Mouse (Mus musculus) heart, adult 2 months (tissue): ENCODE results near the gene Fgfr2. TPM values are rescaled to one million over a fixed set of nuclear protein-coding genes. Genes with fewer than 3 reads are reported as not detected.
A peak's percentile ranks its signal among the peaks of the same experiment; 100 is the strongest.

ENCODE experiments used
- DNase-seq, 2 experiments: peaks; one replicate each; pipeline ENCODE4 v3.0.0; 2021
- H3K27ac ChIP-seq: fragments of 200-600 bp; 2 replicates; pipeline ENCODE4 v1.8.1; 2022
- H3K27me3 ChIP-seq: fragments of 200-500 bp; 2 replicates; pipeline ENCODE4 v1.6.1; 2012; ENCODE audit warnings: mild to moderate bottlenecking, low read length, inconsistent platforms, mixed read lengths; ENCODE audit not compliant: control insufficient read depth, insufficient read depth
- H3K36me3 ChIP-seq: fragments of 200-500 bp; 2 replicates; pipeline ENCODE4 v1.6.1; 2012; ENCODE audit warnings: low read length, inconsistent platforms; ENCODE audit not compliant: control insufficient read depth, insufficient read depth
- H3K4me1 ChIP-seq: fragments of 200-500 bp; 2 replicates; pipeline ENCODE4 v1.6.1; 2011; ENCODE audit warnings: low read length; ENCODE audit not compliant: control insufficient read depth, insufficient read depth
- H3K4me3 ChIP-seq: fragments of 200-600 bp; 2 replicates; pipeline ENCODE4 v1.8.1; 2022
- H3K79me2 ChIP-seq: fragments of 200-500 bp; replicated peaks from 2 replicates; pipeline ENCODE4 v1.6.1; 2012; ENCODE audit warnings: mild to moderate bottlenecking, inconsistent platforms, low read length, moderate library complexity, mixed read lengths; ENCODE audit not compliant: control insufficient read depth, insufficient read depth
- H3K9ac ChIP-seq: fragments of 200-500 bp; 2 replicates; pipeline ENCODE4 v1.6.1; 2012; ENCODE audit warnings: low read depth, mild to moderate bottlenecking, control low read depth, inconsistent platforms, low read length, mixed read lengths
- CTCF ChIP-seq: fragments of 200-600 bp; IDR thresholded peaks from 2 replicates; pipeline ENCODE4 v1.8.1; 2022; ENCODE audit warnings: antibody characterized with exemption, mild to moderate bottlenecking, moderate library complexity
- EP300 ChIP-seq: fragments of 200-500 bp; IDR thresholded peaks from 2 replicates; pipeline ENCODE4 v1.6.1; 2011; ENCODE audit warnings: low read depth, low read length, control low read depth; ENCODE audit not compliant: insufficient read depth
- POLR2A ChIP-seq: fragments of 200-500 bp; IDR thresholded peaks from 2 replicates; pipeline ENCODE4 v1.6.1; 2011; ENCODE audit warnings: mild to moderate bottlenecking, low read depth, low read length, control low read depth; ENCODE audit not compliant: insufficient read depth
- WGBS: fragments of 180-500 bp; shearing (Covaris S2); methylation state at CpG from one replicate; pipeline ENCODE4 v1.1.7; 2018; 5-methylcytosine and 5-hydroxymethylcytosine counted together
- intact Hi-C: fragments of 180-260 bp; cut with DNase I; formaldehyde crosslinking; loops from one replicate; pipeline ENCODE4 v1.15.1; 2025
- polyA plus RNA-seq: library from polyadenylated mRNA; depleted of rRNA; stranded (reverse); fragments of >200 nt; gene quantifications from 2 replicates; pipeline ENCODE4 v1.2.3, GENCODE M21; 2012
- total RNA-seq, 2 experiments: library from RNA; stranded (reverse); gene quantifications; 2 replicates each; pipeline ENCODE4 v1.2.3; 2021

Fgfr2 gene
- total and polyA plus RNA-seq, 3 experiments = 1.1 to 2.0 (median 1.3) TPM

- Histone ChIP-seq H3K27me3 (no peaks in the 10 kb centered on the region), H3K27ac (no peak overlapping the region), H3K4me1 (no peaks in the 10 kb centered on the region), H3K9ac (no peak overlapping the region), H3K4me3 (no peak overlapping the region), H3K36me3 (no peaks in the 10 kb centered on the region), H3K79me2 (no peaks in the 10 kb centered on the region)
- 33% methylated on average over 1 of the region's 1 CpGs for WGBS
- no peak for DNase-seq
- intact Hi-C loops = no loop called here
- no peak for TF ChIP-seq CTCF
- no peak for TF ChIP-seq POLR2A
- no peak for TF ChIP-seq EP300
Observed at GRCm38 (mm10) chr7:131011901-131012300, 2111.2 kb downstream of the Fgfr2 start.

- H3K4me3 ChIP-seq = no peak overlapping the region
- no peaks in the 10 kb centered on the region for H3K79me2 ChIP-seq
- no peak overlapping the region for H3K9ac ChIP-seq
- TF ChIP-seq CTCF (no peak), EP300 (no peak), POLR2A (no peak)
- intact Hi-C loops = no loop called here
- WGBS = 64% methylated on average over 5 of the region's 5 CpGs
- no peaks in the 10 kb centered on the region for H3K4me1 ChIP-seq
- H3K27ac ChIP-seq = no peak overlapping the region
- H3K27me3 ChIP-seq = no peaks in the 10 kb centered on the region
- no peak for DNase-seq
- no peaks in the 10 kb centered on the region for H3K36me3 ChIP-seq
Observed at GRCm38 (mm10) chr7:131009178-131009577, 2114.0 kb downstream of the Fgfr2 start.

GRCm38 (mm10) chr7:131007221-131007620 is 2115.9 kb downstream of the Fgfr2 start:
- no peaks in the 10 kb centered on the region for H3K36me3 ChIP-seq
- no peaks in the 10 kb centered on the region for H3K79me2 ChIP-seq
- H3K4me1 ChIP-seq = no peaks in the 10 kb centered on the region
- no peak overlapping the region for H3K9ac ChIP-seq
- H3K4me3 ChIP-seq = no peak overlapping the region
- DNase-seq = no peak
- no peak overlapping the region for H3K27ac ChIP-seq
- intact Hi-C loops = no loop called here
- no peaks in the 10 kb centered on the region for H3K27me3 ChIP-seq
- TF ChIP-seq EP300 (no peak), POLR2A (no peak), CTCF (no peak)
- WGBS = 95% methylated on average over 2 of the region's 2 CpGs

GRCm38 (mm10) chr7:131004071-131004470 is 2119.1 kb downstream of the Fgfr2 start:
- WGBS = 84% methylated on average over 5 of the region's 5 CpGs
- Histone ChIP-seq H3K36me3 (no peaks in the 10 kb centered on the region), H3K4me1 (no peaks in the 10 kb centered on the region), H3K27ac (no peak overlapping the region), H3K4me3 (no peak overlapping the region), H3K9ac (no peak overlapping the region), H3K79me2 (no peaks in the 10 kb centered on the region), H3K27me3 (no peaks in the 10 kb centered on the region)
- intact Hi-C loops = no loop called here
- TF ChIP-seq POLR2A (no peak), CTCF (no peak), EP300 (no peak)
- no peak for DNase-seq

DNA sequence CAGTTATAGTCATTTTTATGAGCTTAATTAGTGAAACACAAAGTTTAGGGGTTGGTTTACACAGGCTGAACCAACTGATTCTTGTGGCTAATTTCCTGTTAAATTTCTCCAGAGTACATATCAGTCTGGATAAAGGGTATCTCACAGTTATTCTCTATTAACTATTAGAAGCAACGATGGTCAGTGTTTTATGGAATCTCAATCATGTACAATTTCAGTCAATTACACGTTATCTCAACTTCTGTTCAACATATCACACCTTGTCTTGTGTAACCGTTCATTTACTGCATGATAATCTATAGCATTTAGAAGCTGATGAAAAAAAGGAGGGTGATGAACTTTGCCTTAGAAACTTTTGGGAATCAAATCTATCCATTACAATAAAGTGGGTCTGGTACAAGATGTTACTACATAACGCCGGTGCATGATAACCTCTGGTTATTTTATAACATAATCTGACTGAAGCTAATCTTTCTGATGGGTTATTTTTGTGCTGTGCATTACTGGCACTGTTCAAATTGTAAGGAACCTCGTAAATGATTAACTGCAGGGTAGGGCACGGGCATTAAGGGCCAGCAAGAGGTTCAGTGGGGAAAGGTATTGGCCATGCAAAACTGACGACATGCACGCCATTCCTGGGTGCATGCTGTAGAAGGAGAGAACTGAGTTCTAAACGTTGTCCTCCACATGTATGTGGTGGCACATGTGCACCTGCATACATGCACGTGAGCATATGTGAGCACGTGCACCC is 2121.0 kb downstream of the Fgfr2 start:
- no peak overlapping the region for H3K4me3 ChIP-seq
- WGBS = 78% methylated on average over 12 of the region's 12 CpGs
- no peak for TF ChIP-seq POLR2A
- no peak for TF ChIP-seq CTCF
- TF ChIP-seq EP300 = no peak
- no peak for DNase-seq
- no peaks in the 10 kb centered on the region for H3K27me3 ChIP-seq
- no peak overlapping the region for H3K9ac ChIP-seq
- H3K36me3 ChIP-seq = no peaks in the 10 kb centered on the region
- intact Hi-C loops = no loop called here
- H3K4me1 ChIP-seq = no peaks in the 10 kb centered on the region
- no peak overlapping the region for H3K27ac ChIP-seq
- H3K79me2 ChIP-seq = no peaks in the 10 kb centered on the region

DNA sequence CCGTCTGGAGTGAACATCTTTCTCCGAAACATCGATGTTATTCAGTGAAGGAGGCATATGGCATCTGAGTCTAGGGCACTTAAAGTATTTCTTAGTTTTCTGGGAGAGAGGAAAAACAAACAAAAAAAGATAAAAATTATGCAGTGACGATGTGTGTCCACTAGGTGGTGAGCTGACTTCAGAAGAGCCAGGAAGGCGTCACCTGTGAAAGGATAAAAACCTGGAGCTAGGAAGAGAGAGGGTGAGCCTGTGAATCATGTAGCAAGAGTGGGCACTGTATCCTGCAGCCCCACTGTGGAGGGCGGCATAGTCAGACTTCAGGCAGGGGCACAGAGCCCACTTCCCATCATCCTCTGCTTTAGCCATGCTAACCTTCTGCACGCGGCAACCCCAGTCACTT is 2129.2 kb downstream of the Fgfr2 start:
- no peaks in the 10 kb centered on the region for H3K27me3 ChIP-seq
- WGBS = 45% methylated on average over 8 of the region's 8 CpGs
- no peak for DNase-seq
- H3K79me2 ChIP-seq = no peaks in the 10 kb centered on the region
- intact Hi-C loops = no loop called here
- H3K4me1 ChIP-seq = no peaks in the 10 kb centered on the region
- H3K4me3 ChIP-seq = no peak overlapping the region
- no peak overlapping the region for H3K27ac ChIP-seq
- no peaks in the 10 kb centered on the region for H3K36me3 ChIP-seq
- H3K9ac ChIP-seq = no peak overlapping the region
- peak; percentile 86 for TF ChIP-seq CTCF
- TF ChIP-seq EP300 = no peak
